Mouse (Mus musculus): ENCODE results near the gene Mup18. TPM values are rescaled to one million over a fixed set of nuclear protein-coding genes. Genes with fewer than 3 reads are reported as not detected.

Mup18 gene
- polyA plus RNA-seq (2012; fragmentation: generic; extraction: Trizol), result not detected

GRCm38 (mm10) chr4:61674036-61674435, at the start of gene Mup18:
Mup18 (minus strand) TSS chr4:61674136.

Other genes with a start within 250 kb of the Mup18 start
- gene Mup15, start 234.4 kb downstream of the Mup18 start, polyA plus RNA-seq (2012; fragmentation: generic; extraction: Trizol), result not detected
- gene Mup16, start 154.6 kb downstream of the Mup18 start, polyA plus RNA-seq (2012; fragmentation: generic; extraction: Trizol), result not detected
- gene Mup17, start 78.3 kb downstream of the Mup18 start, polyA plus RNA-seq (2012; fragmentation: generic; extraction: Trizol), result not detected
- gene Mup19, start 108.1 kb upstream of the Mup18 start, polyA plus RNA-seq (2012; fragmentation: generic; extraction: Trizol), result not detected
- gene Mup5, start 161.1 kb upstream of the Mup18 start, polyA plus RNA-seq (2012; fragmentation: generic; extraction: Trizol), result not detected